Mouse (Mus musculus) G1E (cell line): ENCODE measurements at regions not wholly inside any gene's neighbourhood (a gene's known extent, or its start where the extent isn't known, plus 50 kb on each side); places are given as distances from the start of the nearest gene placed in this dataset.

Source experiments
- ATAC-seq: 2 replicates; pipeline ENCODE4 v1.8.0; 2016; ENCODE audit warnings: mild to moderate bottlenecking; ENCODE audit not compliant: insufficient number of reproducible peaks, poor library complexity, low FRiP score, severe bottlenecking; ENCODE audit errors: extremely low read depth
- DNase-seq: peaks from one replicate; pipeline ENCODE4 v3.0.0; 2012; ENCODE audit warnings: low spot score
- H3K27me3 ChIP-seq: 2 replicates; pipeline ENCODE4 v1.6.1; 2012; ENCODE audit warnings: mild to moderate bottlenecking, low read length, inconsistent platforms; ENCODE audit not compliant: insufficient read depth
- H3K36me3 ChIP-seq: replicated peaks from 2 replicates; pipeline ENCODE3; 2012; ENCODE audit warnings: mild to moderate bottlenecking, inconsistent platforms
- H3K4me1 ChIP-seq: 2 replicates; pipeline ENCODE4 v1.6.1; 2012; ENCODE audit warnings: low read depth, low read length, inconsistent platforms, mixed read lengths; ENCODE audit not compliant: insufficient read depth
- H3K4me3 ChIP-seq: 2 replicates; pipeline ENCODE4 v1.5.1; 2012; ENCODE audit warnings: low read depth, mild to moderate bottlenecking, inconsistent platforms, low read length, moderate library complexity, mixed read lengths
- H3K9me3 ChIP-seq: replicated peaks from 2 replicates; pipeline ENCODE4 v1.6.1; 2012; ENCODE audit warnings: inconsistent platforms
- CTCF ChIP-seq: IDR thresholded peaks from 2 replicates; pipeline ENCODE4 v1.5.1; 2012; ENCODE audit warnings: low read depth, low read length, inconsistent platforms, mixed read lengths
- GATA1 ChIP-seq: IDR thresholded peaks from 2 replicates; pipeline ENCODE4 v1.6.1; 2012; ENCODE audit warnings: borderline replicate concordance, low read length, inconsistent platforms, mixed read lengths
- GATA2 ChIP-seq: IDR thresholded peaks from 2 replicates; pipeline ENCODE4 v1.6.1; 2012; ENCODE audit warnings: low read depth, low read length, inconsistent platforms, borderline replicate concordance
- POLR2AphosphoS5 ChIP-seq: IDR thresholded peaks from 2 replicates; pipeline ENCODE4 v1.6.1; 2012; ENCODE audit warnings: low read depth, low read length, inconsistent platforms; ENCODE audit not compliant: insufficient replicate concordance
- TAL1 ChIP-seq: conservative IDR thresholded peaks from 2 replicates; pipeline ENCODE4 v1.6.1; 2012; ENCODE audit warnings: low read depth, low read length, inconsistent platforms, mixed read lengths

- Histone ChIP-seq H3K36me3 (no peaks in the 10 kb centered on the region), H3K4me1 (no peaks in the 10 kb centered on the region), H3K27me3 (no peaks in the 10 kb centered on the region), H3K9me3 (no peaks in the 10 kb centered on the region), H3K4me3 (no peak overlapping the region)
- DNase-seq (no peak), ATAC-seq (no peak)
- TF ChIP-seq CTCF (no peak), GATA1 (no peak), POLR2AphosphoS5 (no peak), GATA2 (no peak), TAL1 (no peak)
Measured at GRCm38 (mm10) chr5:11983452-11983851, 65.6 kb downstream of the 4933402N22Rik start.

- Histone ChIP-seq H3K36me3 (no peaks in the 10 kb centered on the region), H3K4me1 (no peaks in the 10 kb centered on the region), H3K9me3 (no peaks in the 10 kb centered on the region), H3K4me3 (no peak overlapping the region), H3K27me3 (no peaks in the 10 kb centered on the region)
- ATAC-seq = no peak
- TF ChIP-seq GATA2 (no peak), POLR2AphosphoS5 (no peak), GATA1 (no peak), TAL1 (no peak), CTCF (no peak)
- no peak for DNase-seq
Measured at GRCm38 (mm10) chr5:11989140-11989539, 71.3 kb downstream of the 4933402N22Rik start.

- ATAC-seq = no peak
- no peaks in the 10 kb centered on the region for H3K27me3 ChIP-seq
- H3K36me3 ChIP-seq = no peaks in the 10 kb centered on the region
- TF ChIP-seq POLR2AphosphoS5 (no peak), CTCF (no peak), TAL1 (no peak), GATA1 (no peak), GATA2 (no peak)
- DNase-seq = no peak
- no peak overlapping the region for H3K4me3 ChIP-seq
- H3K4me1 ChIP-seq = no peaks in the 10 kb centered on the region
- H3K9me3 ChIP-seq = no peaks in the 10 kb centered on the region
Measured at GRCm38 (mm10) chr5:12000777-12001176, 82.9 kb downstream of the 4933402N22Rik start.

GRCm38 (mm10) chr5:12006473-12006872 lies 88.6 kb downstream of the 4933402N22Rik start:
- H3K4me3 ChIP-seq = no peak overlapping the region
- no peaks in the 10 kb centered on the region for H3K9me3 ChIP-seq
- TF ChIP-seq POLR2AphosphoS5 (no peak), CTCF (no peak), GATA1 (no peak), GATA2 (no peak), TAL1 (no peak)
- H3K36me3 ChIP-seq = no peaks in the 10 kb centered on the region
- no peaks in the 10 kb centered on the region for H3K27me3 ChIP-seq
- ATAC-seq = no peak
- no peaks in the 10 kb centered on the region for H3K4me1 ChIP-seq
- DNase-seq = no peak

- H3K4me3 ChIP-seq = no peak overlapping the region
Measured at GRCm38 (mm10) chr5:12016332-12016731, 98.5 kb downstream of the 4933402N22Rik start.

GRCm38 (mm10) chr5:12020489-12020888 lies 102.6 kb downstream of the 4933402N22Rik start:
- H3K4me3 ChIP-seq = no peak overlapping the region
- H3K9me3 ChIP-seq = no peaks in the 10 kb centered on the region
- TF ChIP-seq CTCF (no peak), GATA2 (no peak), GATA1 (no peak), TAL1 (no peak), POLR2AphosphoS5 (no peak)
- no peaks in the 10 kb centered on the region for H3K27me3 ChIP-seq
- DNase-seq (no peak), ATAC-seq (no peak)
- H3K4me1 ChIP-seq = no peaks in the 10 kb centered on the region
- H3K36me3 ChIP-seq = no peaks in the 10 kb centered on the region

More at GRCm38 (mm10) chr5:12016332-12016731, 98.5 kb downstream of the 4933402N22Rik start:
- DNase-seq (no peak), ATAC-seq (no peak)
- TF ChIP-seq POLR2AphosphoS5 (no peak), TAL1 (no peak), GATA2 (no peak), GATA1 (no peak), CTCF (no peak)
- Histone ChIP-seq H3K36me3 (no peaks in the 10 kb centered on the region), H3K27me3 (no peaks in the 10 kb centered on the region), H3K4me1 (no peaks in the 10 kb centered on the region), H3K9me3 (no peaks in the 10 kb centered on the region)

- no peaks in the 10 kb centered on the region for H3K4me1 ChIP-seq
- no peak for TF ChIP-seq TAL1
- TF ChIP-seq GATA1 = no peak
- no peak for TF ChIP-seq CTCF
- TF ChIP-seq GATA2 = no peak
- TF ChIP-seq POLR2AphosphoS5 = no peak
- H3K36me3 ChIP-seq = no peaks in the 10 kb centered on the region
- DNase-seq = no peak
- no peaks in the 10 kb centered on the region for H3K27me3 ChIP-seq
- H3K9me3 ChIP-seq = no peaks in the 10 kb centered on the region
- ATAC-seq = no peak
- H3K4me3 ChIP-seq = no peak overlapping the region
Measured at GRCm38 (mm10) chr5:12024705-12025383, 107.0 kb downstream of the 4933402N22Rik start.
